Mouse (Mus musculus) monocyte, adult 2 months (primary cell): Measurements from ENCODE around the gene Ccar1.
"Not testable (repeated sequence)": the region's sequence is repeated elsewhere in the genome, so short reads cannot be mapped to it uniquely, and the experiment has no call there.

Source experiments
- DNase-seq, 2 experiments: peaks; one replicate each; pipeline ENCODE4 v3.0.0; 2022; ENCODE audit warnings: low spot score in 2 of 2, low read depth in 1 of 2

Gene Ccar1

DNA sequence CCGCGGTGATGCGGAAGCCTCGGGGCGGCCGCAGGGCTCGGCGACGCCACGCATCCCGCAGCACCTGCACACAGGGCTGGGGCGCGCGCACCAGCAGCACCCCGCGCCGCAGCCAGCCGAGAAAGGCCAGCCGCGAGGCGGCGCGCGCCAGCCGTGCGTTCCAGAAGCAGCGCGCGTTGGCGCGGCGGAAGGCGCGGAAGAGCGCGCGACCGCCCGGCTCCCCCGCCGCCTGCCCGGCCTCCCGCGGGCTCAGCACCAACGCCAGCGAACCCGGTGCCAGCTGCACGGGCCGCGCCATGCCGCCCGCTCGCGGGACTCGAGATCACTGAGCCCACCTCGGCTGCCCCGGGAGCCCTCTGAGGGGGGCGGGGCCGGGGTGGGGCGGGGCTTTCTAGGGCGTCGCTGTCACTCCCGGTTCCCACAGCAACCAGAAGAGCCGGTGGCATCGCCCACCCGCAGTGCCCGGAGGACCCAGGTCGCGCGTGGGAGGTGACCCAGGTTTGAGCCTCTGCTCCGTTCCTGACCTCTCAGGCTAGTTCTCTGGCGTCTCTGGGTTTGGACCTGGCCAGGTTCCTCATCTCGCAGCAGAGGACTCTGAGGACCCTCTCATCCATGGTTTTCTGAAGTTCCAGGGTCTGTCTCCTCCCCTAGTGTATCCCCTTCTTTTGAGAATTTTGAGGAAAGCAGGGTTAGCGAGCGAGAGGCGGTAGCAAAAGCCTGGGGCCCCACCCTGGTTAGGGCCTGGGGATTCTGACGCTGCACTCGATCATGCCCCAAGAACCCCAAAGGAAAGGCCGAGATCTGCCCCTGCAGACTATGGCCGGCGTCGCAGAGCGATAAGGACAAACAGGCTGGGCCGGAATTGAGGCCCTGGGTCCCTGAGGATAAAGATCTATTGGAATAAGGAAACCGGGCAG, 66.1 kb downstream of the Ccar1 start, which contains the start of gene Stox1:
TSS of gene Stox1 (minus strand) at position 358 of the 917 bp plus-strand sequence.
- DNase-seq, result no peak

- DNase-seq, result no peak
These were observed 67.2 kb downstream of the Ccar1 start for GRCm38 (mm10) chr10:62724936-62725335.

DNA sequence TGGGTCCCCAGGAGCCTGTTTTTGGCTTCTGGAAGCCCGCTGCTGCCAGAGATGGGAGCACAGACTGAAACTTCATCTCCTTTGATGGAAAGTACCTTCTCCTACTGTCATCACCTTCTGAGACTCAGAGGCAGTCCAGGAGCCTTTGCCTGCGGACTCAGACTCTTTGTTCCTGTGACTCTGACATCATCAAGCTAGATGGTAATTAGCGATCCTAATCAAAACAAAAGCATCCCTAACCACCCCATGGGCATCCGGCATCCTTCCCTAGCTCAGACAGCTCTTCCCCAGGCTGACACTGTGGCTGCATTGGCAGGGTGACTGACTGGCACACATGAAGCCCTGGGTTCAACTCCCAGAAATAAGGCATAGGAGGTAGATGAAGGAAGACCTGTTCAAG, 69.4 kb downstream of the Ccar1 start:
- DNase-seq, result no peak

DNA sequence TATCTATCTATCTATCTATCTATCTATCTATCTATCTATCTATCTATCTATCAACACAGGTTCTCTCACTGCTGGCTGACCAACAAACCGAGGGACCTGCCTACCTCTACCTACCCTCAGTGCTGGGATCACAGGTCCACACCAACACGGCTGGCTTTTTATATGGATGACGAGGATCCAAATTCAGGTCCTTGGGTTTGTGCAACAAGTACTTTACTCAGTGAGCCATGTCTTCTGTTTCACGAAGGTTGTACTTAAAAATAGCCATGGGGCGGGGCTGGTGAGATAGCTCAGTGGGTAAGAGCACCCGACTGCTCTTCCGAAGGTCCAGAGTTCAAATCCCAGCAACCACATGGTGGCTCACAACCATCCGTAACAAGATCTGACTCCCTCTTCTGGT, 71.5 kb downstream of the Ccar1 start:
- DNase-seq, result not testable (repeated sequence)

DNA sequence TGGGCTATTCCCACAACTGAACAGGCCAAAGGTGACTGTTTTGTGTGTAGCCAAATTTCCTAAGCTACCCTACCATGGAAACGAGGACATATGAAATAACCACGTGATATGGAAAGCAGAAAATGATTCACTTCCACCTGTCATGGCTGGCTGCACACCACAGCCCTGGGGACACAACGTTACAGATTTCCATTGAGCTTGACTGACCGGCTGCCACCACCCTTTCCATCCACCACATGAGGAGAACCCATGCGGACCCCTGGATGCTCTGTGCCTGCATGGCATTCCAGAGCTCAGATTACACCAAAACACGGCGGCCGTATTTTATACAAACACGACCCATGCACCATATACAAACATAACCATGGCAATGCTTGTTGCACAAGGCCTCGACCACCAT, 78.6 kb downstream of the Ccar1 start:
- no peak for DNase-seq

DNA sequence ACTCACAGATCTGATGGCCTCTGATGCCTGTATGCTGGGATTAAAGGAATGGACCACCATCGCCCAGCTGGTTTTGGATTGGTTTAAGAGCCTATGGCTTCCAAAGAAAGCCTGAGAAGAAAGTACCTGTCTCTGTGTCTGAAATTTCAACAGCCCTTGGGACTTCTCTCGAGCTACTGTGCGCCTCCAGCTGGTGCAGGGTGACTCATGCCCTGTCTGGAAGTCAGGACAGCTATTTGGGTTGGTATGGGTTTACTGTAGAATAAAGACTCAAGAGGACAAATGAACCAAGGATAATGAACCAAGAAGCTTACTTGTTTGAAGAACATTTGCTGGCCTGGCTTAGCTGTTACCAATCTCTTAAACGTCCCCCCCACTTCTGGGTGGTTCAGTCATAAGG, 88.5 kb downstream of the Ccar1 start:
- DNase-seq, result no peak

DNA sequence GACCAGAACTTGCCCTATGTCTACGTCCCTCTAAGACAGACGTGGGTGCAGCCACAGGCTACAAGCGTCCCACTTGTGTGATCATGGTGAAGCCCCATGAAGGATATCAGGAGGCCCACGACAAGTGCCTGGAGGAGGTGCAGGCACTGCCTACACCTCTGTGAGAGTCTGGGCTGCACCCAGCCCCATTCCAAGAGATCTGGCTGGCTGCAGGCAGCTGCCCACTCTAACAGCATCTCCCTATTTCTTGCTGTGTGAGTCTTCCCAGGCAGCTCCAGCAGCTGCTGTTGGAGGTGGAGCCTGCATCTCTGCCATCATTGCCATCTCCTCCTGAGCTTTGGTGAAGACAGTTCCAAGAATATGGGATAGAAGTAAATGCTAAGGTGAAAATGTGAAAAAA, 89.7 kb downstream of the Ccar1 start:
- DNase-seq, result no peak
